Mouse (Mus musculus) frontal cortex, adult (tissue): ENCODE results near the gene Mmp24.
A peak's percentile ranks its signal among the peaks of the same experiment; 100 is the strongest.
"Not testable (repeated sequence)": the region's sequence is repeated elsewhere in the genome, so short reads cannot be mapped to it uniquely, and the experiment has no call there.

Source experiments
- ATAC-seq: cut with Nextera tagmentation; 2 replicates; pipeline ENCODE4 v1.9.2; 2017; ENCODE audit warnings: mild to moderate bottlenecking, moderate library complexity, mixed read lengths; ENCODE audit not compliant: low TSS enrichment

Mmp24 gene

DNA sequence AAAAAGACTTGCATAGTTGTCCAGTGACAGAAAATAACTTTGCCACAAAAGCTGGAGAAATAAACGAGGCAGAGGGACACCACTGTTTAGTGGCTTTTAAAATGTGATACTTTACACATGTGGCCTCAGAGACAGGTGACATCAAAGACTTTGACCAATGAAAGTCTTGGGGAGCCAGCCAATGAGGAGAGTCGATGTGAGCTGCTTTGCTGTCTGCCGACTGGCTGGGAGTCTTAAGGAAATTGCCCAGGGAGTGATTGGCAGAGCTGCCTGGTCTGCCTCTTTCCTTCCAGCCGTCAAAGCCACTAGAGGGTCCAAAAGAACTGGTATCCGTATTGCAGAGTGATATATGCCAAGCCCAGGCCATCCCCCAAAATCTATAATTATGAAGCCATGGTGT lies 39.7 kb downstream of the Mmp24 start:
- ATAC-seq, result no peak

- no peak for ATAC-seq
These were observed 41.0 kb downstream of the Mmp24 start for GRCm38 (mm10) chr2:155816179-155816578.

GRCm38 (mm10) chr2:155817301-155818245 lies 42.4 kb downstream of the Mmp24 start:
- no peak for ATAC-seq

DNA sequence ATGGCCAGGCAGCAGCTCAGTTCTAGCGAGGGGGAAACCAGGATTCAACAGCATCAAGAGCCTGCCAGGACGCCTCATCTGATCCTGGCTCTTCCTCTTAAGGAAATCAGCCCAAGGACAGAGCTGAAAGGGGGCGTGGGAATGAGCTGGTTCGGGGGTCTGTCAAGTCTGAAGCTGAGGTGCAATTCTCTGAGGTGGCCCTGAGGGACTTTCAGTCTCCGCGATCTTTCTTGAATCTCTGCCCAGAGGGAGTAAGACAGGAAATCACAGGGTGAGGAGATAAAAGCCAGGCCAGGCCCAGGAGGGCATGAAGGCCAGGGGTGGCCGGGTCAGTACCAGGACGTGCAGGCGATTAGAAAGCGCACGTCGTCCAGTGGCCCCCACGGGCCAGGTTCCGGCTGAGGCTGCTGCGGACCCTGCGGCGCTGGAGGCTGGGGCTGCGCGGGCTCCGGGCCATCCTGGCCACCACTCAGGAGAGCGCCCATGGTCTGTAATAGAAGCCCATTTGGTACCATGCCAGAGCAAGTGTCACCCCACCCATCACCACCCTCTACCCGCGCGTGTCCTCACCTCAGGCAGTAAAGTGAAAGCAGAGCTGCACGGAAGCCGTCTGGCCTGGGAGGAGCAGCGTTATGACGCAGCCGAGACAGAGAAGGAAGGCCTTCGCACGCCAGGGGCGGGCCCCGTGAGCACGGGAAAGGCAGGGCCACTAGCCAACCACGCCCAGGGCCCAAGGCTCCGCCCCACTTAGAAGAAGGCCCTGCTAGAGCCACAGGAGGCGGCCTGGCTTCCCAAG lies 43.7 kb downstream of the Mmp24 start:
- ATAC-seq, result peak; percentile 85

- ATAC-seq, result no peak
These were observed 44.1 kb downstream of the Mmp24 start, which contains the start of gene BC029722 for GRCm38 (mm10) chr2:155819392-155819448. TSS of gene BC029722 (minus strand) at chr2:155819426.

- ATAC-seq, result peak; percentile 5; the same call in 1 of the 2 replicates
These were observed 44.5 kb downstream of the Mmp24 start for GRCm38 (mm10) chr2:155819449-155820251.

- no peak for ATAC-seq
These were observed 45.6 kb downstream of the Mmp24 start for GRCm38 (mm10) chr2:155820779-155821178.

DNA sequence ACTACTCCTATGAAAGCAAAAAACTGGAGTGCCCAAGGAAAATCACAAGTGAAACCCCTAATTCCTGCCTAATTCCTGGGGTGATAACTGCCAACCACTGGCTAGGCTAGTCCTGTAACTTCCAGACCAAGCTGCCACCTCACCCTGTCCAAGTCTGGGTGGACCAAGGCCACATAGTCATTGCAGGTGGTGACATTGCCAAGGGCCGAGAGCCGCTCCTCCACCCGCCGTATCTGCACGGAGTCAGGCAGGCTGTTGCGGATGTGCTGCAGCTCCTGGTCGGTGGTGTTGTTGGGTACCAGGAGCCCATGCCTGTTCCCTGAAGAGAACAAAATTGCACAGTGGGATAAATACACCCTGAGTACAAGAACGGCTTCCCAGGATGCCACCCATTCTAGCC lies 48.6 kb downstream of the Mmp24 start:
- ATAC-seq, result no peak

DNA sequence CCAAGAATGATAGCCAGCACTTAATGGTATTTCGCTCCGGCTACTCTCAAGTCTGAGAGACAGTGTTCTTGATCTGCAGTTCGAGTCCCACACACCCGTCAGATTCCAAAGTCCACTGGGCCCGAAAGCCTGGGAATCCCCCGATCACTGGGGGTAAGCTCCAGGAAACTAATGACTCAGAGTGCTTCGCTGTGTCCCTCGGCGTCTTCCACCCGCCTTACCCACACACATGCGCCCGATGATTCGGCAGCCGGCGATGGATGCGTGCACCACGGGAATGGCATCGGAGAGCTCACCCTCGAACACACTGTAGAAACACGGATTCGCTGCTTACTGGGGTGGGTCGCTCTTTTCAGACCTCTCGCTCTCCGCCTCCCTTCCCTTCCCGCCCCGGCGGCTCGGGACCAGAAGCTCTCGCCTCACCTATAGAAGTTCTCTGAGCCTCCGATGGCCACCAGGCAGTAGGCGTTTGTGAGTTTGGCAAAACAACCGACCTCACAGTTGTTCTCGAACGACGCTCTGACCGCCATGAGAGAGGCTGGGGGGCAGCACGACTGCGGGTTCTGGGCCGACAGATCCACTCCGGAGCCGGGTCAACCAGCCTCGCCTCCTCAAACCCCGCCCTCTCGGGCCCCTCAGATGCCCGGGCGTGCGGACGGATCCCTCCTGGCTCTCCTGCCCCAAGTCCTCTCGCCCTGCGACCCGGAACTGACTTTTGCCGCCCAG lies 50.9 kb downstream of the Mmp24 start:
- ATAC-seq, result 0 out of 2 replicates have a peak, but pooled peaks have one; percentile 20

DNA sequence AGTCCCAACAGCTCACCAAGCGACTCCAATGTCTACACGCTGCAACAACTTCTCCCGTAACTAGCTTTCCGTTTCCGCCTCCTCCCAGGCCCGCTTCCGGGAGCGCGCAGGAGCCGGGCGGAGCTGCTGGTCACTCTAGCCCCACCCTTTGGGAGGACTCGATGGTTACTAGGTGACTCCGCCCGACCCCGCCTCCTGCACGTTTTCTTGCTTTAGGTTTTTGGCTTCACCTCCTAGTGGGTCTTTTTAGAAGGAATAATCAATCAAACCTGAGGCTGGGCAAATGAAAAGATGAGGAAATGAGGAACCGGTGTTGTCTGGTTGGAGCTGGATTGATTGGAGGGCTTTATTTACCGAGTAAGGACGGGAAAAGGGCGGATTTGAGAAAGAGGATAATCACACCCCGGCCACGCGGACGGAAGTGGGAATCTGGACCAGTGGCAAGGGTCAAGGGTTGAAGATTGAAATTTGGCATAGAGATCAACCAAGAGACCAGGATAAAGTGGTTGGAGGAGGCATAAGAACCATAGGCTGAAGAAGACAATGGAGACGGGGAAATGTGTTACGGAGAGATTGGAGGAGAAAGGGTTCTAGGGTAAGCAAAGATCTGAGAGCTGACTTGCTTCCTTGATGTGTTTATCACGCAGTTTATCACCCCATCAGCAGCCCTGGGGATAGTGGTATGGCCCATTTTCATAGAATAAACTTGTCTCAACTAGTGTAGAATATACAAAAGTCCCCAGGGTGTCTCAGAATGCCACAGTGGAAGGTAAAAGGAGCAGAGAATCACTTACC lies 51.7 kb downstream of the Mmp24 start, which contains the start of gene Eif6:
Gene Eif6, minus strand, starts transcription at position 296 of the 795 bp plus-strand sequence.
- peak; percentile 92 for ATAC-seq

GRCm38 (mm10) chr2:155830841-155831240 lies 55.7 kb downstream of the Mmp24 start:
- no peak for ATAC-seq

- ATAC-seq, result no peak
These were observed 56.2 kb downstream of the Mmp24 start for GRCm38 (mm10) chr2:155831302-155831701.

GRCm38 (mm10) chr2:155832087-155832486 lies 56.9 kb downstream of the Mmp24 start:
- not testable (repeated sequence) for ATAC-seq

DNA sequence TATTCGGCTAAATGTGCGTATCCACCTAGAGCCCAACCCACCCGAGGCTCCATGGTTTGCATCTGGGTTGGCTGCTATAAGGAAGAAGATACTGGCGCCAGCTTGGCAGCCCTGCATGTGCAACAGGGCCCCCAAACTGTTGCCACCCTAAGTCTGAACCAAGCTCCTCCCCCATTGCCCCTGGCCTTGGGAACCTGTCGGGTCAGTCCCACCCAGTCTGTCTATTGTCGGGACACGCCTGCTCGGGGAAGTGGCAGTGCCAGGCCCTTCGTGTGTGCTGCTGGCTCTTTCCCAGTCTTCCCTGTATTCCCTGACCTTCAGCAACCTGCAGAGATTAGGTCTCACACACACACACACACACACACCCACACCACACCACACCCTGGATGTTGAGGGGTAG lies 59.6 kb downstream of the Mmp24 start, which contains the start of gene Fam83c:
Gene Fam83c, minus strand, starts transcription at position 123 of the 400 bp plus-strand sequence.
- no peak for ATAC-seq

- ATAC-seq, result no peak
These were observed 62.8 kb downstream of the Mmp24 start for GRCm38 (mm10) chr2:155837961-155838360.

DNA sequence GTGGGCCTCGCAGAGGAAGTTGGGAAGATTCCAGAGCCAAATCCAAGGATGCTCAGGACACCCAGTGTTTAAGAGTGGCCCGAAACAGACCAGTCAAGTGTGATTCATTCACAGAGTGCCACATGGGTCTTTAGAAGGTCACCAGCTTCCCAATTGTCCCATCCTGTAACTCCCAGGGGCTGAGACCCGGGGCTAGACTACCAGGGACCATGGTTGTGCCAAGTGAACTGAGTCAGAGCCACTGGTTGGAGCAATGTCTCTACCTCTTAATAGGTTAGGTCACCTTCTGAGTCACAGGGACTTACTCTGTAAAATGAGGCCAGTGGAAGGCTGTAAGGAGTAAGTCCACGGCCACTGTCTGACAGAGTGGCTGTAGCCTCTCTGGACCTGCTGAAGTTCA lies 63.8 kb downstream of the Mmp24 start:
- no peak for ATAC-seq

DNA sequence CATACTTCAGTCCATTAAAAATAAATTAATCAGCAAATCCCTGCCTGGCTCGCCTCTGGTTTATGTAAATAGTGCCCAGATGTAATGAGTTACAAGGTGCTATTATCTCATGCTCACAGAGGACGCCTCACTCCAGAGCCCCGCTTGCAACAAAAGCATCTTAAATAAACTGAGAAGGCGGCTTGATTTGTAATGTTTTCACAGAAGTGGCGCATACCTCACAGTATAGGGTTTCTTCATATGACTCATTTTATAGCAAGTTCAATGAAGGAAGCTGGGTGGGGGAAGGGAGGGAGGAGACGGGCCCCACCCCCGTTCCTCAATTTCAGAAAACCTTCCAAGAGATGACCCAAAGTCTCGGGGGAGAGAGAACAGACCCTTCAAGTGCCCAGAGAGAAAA lies 71.8 kb downstream of the Mmp24 start:
- no peak for ATAC-seq

DNA sequence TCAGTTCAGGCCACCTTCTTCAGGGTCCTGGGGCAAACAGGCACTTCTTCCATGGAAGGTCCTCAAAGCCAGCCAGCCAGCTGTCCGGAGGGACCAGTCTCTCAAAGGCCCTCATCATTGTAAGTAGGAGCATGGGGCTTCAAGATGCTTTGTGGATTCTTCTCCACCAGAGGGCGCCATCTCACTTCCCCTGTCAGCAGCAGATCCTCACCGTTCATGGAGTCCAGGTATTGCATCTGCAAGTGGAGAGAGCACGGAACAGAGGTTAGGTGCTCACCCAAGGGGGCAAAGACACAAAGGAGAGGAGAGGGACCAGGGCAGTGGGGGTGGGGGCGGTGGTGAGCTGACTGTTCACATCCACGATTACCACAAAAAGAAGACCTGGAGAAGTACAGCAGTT lies 73.1 kb downstream of the Mmp24 start:
- peak; percentile 78 for ATAC-seq

- ATAC-seq, result no peak
These were observed 74.3 kb downstream of the Mmp24 start for GRCm38 (mm10) chr2:155849464-155849863.

- ATAC-seq, result no peak
These were observed 75.0 kb downstream of the Mmp24 start for GRCm38 (mm10) chr2:155850120-155850519.

DNA sequence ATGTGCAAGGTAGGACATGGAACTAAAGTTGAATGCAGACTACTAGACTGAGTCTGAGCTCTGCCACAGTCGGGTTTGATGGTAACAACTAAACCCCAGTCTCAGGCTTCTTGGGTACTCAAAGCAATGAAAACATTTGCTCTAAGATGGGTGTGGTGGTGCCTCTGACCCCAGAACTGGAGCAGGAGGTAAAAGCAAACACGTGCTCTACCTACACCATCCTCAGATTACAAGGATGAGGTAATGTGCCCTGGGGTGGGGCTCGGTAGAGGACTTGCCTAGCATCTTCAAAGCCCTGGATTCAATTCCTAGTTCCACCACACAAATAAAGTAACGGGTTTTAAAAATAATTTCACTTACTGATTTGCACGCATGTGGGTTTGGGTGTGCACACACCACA lies 77.4 kb downstream of the Mmp24 start:
- no peak for ATAC-seq
